Mouse (Mus musculus) brown adipose tissue, adult 24 weeks (tissue): ENCODE data around the gene Cd40. TPM values are rescaled to one million over a fixed set of nuclear protein-coding genes. Genes with fewer than 3 reads are reported as not detected.

ENCODE experiments used
- H3K27ac ChIP-seq: fragments of 200-500 bp; replicated peaks from 2 replicates; pipeline ENCODE4 v1.5.1; 2012; ENCODE audit warnings: low read depth, mild to moderate bottlenecking, low read length
- H3K4me1 ChIP-seq: fragments of 200-500 bp; 2 replicates; pipeline ENCODE4 v1.6.1; 2012; ENCODE audit warnings: low read length, mixed read lengths; ENCODE audit not compliant: control insufficient read depth, insufficient read depth, insufficient read length
- H3K4me3 ChIP-seq: fragments of 200-500 bp; 2 replicates; pipeline ENCODE4 v1.5.1; 2012; ENCODE audit warnings: low read depth, mild to moderate bottlenecking, low read length, moderate library complexity; ENCODE audit not compliant: insufficient read depth
- polyA plus RNA-seq: library from polyadenylated mRNA; stranded (reverse); fragments of >200 nt; gene quantifications from 2 replicates; pipeline ENCODE4 v1.2.4, GENCODE M21; 2012; ENCODE audit not compliant: missing spikeins, insufficient read depth, insufficient read length

Gene Cd40
- polyA plus RNA-seq, 1 experiment = 1.2 TPM

GRCm38 (mm10) chr2:165106585-165106984 lies 51.2 kb downstream of the Cd40 start:
- Histone ChIP-seq H3K4me1 (no peaks in the 10 kb centered on the region), H3K4me3 (no peak overlapping the region), H3K27ac (no peak overlapping the region)

- H3K27ac ChIP-seq = no peak overlapping the region
Observed at GRCm38 (mm10) chr2:165112149-165112548, 56.7 kb downstream of the Cd40 start.

GRCm38 (mm10) chr2:165113733-165114132 lies 58.3 kb downstream of the Cd40 start:
- no peak overlapping the region for H3K4me3 ChIP-seq
- no peaks in the 10 kb centered on the region for H3K4me1 ChIP-seq
- H3K27ac ChIP-seq = no peak overlapping the region

More at GRCm38 (mm10) chr2:165112149-165112548, 56.7 kb downstream of the Cd40 start:
- no peak overlapping the region for H3K4me3 ChIP-seq
- H3K4me1 ChIP-seq = no peaks in the 10 kb centered on the region

- H3K4me3 ChIP-seq = no peak overlapping the region
- H3K4me1 ChIP-seq = no peaks in the 10 kb centered on the region
- no peak overlapping the region for H3K27ac ChIP-seq
Observed at GRCm38 (mm10) chr2:165120765-165121164, 65.3 kb downstream of the Cd40 start.

- H3K4me3 ChIP-seq = no peak overlapping the region
- no peaks in the 10 kb centered on the region for H3K4me1 ChIP-seq
- H3K27ac ChIP-seq = no peak overlapping the region
Observed at GRCm38 (mm10) chr2:165121206-165121840, 65.9 kb downstream of the Cd40 start.

Other genes with a start within 250 kb of the Cd40 start
- gene Zswim1, start 232.9 kb upstream of the Cd40 start, polyA plus RNA-seq = 4.1 and 5.3 TPM in 2 replicates
- gene Spata25, start 227.1 kb upstream of the Cd40 start, polyA plus RNA-seq = not detected in 2 replicates
- gene Ctsa, start 222.8 kb upstream of the Cd40 start, polyA plus RNA-seq = 44.9 and 55.0 TPM in 2 replicates
- 1.1 and 4.1 TPM in 2 replicates for gene Neurl2, start 222.2 kb upstream of the Cd40 start, polyA plus RNA-seq
- 59.0 and 82.5 TPM in 2 replicates for gene Pltp, start 197.9 kb upstream of the Cd40 start, polyA plus RNA-seq
- 21.6 and 25.6 TPM in 2 replicates for gene Pcif1, start 176.3 kb upstream of the Cd40 start, polyA plus RNA-seq
- 6.2 and 6.9 TPM in 2 replicates for gene Zfp335, start 143.9 kb upstream of the Cd40 start, polyA plus RNA-seq
- 5.8 and 6.9 TPM in 2 replicates for gene Mmp9, start 114.8 kb upstream of the Cd40 start, polyA plus RNA-seq
- 1.2 and 1.3 TPM in 2 replicates for gene Slc12a5, start 94.8 kb upstream of the Cd40 start, polyA plus RNA-seq
- gene Ncoa5, start 20.8 kb upstream of the Cd40 start, polyA plus RNA-seq = 7.5 TPM in 2 replicates
- gene 1700025C18Rik, start 35.1 kb downstream of the Cd40 start, polyA plus RNA-seq = not detected in 2 replicates
- gene Cdh22, start 179.2 kb downstream of the Cd40 start, polyA plus RNA-seq = not detected in 2 replicates
- gene Slc35c2, start 232.2 kb downstream of the Cd40 start, polyA plus RNA-seq = 12.3 and 12.6 TPM in 2 replicates